Mouse (Mus musculus) erythroblast, adult 5-6 weeks (primary cell): ENCODE results near the gene Mis18a. TPM values are rescaled to one million over a fixed set of nuclear protein-coding genes. Genes with fewer than 3 reads are reported as not detected.

Experiments used
- total RNA-seq, 2 experiments: library from RNA; stranded (forward) in 1 of 2; stranded (reverse) in 1 of 2; fragments of 150-400 nt in 1 of 2; fragments of 200-764, 138-1000 nt in 1 of 2; gene quantifications; 2 replicates each; pipeline versions ENCODE4 v1.2.3 to v1.2.4; 2015 to 2017; ENCODE audit warnings: low replicate concordance in 2 of 2

The Mis18a gene
- total RNA-seq, 2 experiments from 2014 or later: 23.2 to 24.7 TPM

Other genes starting within 250 kb of the Mis18a start
- 3.3 TPM in 1 of 2 replicates, not detected in the other for gene Mrap, start 10.8 kb upstream of the Mis18a start, total RNA-seq (2015; ENCODE audit: low replicate concordance)
- 2.0 and 5.0 TPM in 2 replicates for gene Mrap, start 10.8 kb upstream of the Mis18a start, total RNA-seq (2017; ENCODE audit: low replicate concordance)
- gene Urb1, start 83.0 kb upstream of the Mis18a start, total RNA-seq (2015; ENCODE audit: low replicate concordance): 1.5 and 2.5 TPM in 2 replicates
- gene Urb1, start 83.0 kb upstream of the Mis18a start, total RNA-seq (2017; ENCODE audit: low replicate concordance): 1.8 and 2.5 TPM in 2 replicates
- gene Eva1c, start 99.3 kb upstream of the Mis18a start, total RNA-seq (2015; ENCODE audit: low replicate concordance): not detected in 2 replicates
- gene Eva1c, start 99.3 kb upstream of the Mis18a start, total RNA-seq (2017; ENCODE audit: low replicate concordance): 0.60 TPM in 1 of 2 replicates, not detected in the other
- 1.2 and 18.8 TPM in 2 replicates for gene Cfap298, start 207.7 kb upstream of the Mis18a start, total RNA-seq (2015; ENCODE audit: low replicate concordance)
- 7.0 and 20.1 TPM in 2 replicates for gene Cfap298, start 207.7 kb upstream of the Mis18a start, total RNA-seq (2017; ENCODE audit: low replicate concordance)